Mouse (Mus musculus): ENCODE data around the gene Fbxw4. TPM values are rescaled to one million over a fixed set of nuclear protein-coding genes. Genes with fewer than 3 reads are reported as not detected.
"Not testable (repeated sequence)": the region's sequence is repeated elsewhere in the genome, so short reads cannot be mapped to it uniquely, and the experiment has no call there.

Fbxw4 gene
- total RNA-seq, 2 experiments from 2014 or later, result 28.7 to 33.3 TPM

DNA sequence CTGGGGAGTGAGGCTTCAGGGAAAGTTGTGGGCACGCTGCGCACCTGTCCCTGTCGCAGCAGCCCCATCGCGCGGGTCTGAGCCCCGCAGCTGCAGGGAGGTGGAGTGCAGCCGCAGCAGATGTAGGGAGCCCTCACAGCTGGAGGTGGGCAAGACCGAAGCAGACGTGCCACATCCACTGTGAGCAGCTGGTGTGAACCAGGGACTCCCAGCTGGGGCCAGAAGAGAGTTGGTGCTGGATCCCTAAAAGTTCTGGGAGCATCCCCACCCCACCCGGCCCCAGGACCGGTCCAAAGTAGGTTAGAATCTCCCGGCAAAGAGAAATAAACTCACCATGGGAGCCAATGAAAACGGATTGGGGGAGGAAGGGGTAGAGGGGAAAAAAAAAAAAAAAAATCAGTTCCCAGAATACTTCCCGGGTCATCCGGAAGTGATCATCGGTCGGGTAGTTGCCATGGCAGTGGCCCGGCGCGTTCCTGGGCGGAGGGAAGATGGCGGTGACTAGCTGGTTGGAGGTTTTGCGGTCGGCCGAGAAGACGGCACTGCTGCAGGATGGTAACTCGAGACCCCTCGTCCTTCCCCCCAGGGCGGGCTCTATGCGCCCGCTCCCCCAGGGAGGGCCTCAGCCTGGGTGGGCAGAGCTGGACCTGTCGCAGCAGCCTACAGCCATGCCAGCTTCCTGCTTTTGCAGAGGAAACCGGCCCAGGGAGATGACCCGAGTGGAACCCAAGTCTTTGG is 99.8 kb downstream of the Fbxw4 start, which contains the start of the genes Poll and Gm17018:
Gene Poll (minus strand): TSS at position 379 of the 738 bp plus-strand sequence.
Gene Gm17018 (plus strand): TSS at position 463 of the 738 bp plus-strand sequence.
- intact Hi-C loops (cut with DNase I), result no loop called here
- peak; percentile 85 to 91 for DNase-seq (ENCODE audit: extremely low spot score in 1 of 2, low spot score in 2 of 2)

DNA sequence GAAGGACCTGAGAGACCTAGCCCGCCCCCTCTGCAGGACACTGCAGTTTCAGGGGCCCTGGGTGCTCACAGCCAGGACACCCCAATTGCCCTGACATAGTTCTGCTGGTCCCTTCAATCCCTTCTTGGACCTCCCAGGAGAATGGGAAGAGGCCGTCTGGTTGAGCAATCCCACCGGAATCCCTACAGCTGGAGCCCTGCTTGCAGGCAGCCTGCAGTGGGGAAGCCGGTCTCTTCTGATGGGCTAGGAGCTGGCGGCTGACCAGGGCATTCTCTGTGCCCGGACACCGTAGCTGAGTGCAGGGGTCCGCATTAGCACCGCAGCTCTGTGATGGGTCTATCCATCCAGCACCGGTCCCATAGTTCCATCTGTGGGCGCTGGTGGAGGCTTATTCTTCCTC is 106.0 kb downstream of the Fbxw4 start:
- intact Hi-C loops (cut with DNase I), result no loop called here
- DNase-seq (ENCODE audit: extremely low spot score in 1 of 2, low spot score in 2 of 2), result no peak

DNA sequence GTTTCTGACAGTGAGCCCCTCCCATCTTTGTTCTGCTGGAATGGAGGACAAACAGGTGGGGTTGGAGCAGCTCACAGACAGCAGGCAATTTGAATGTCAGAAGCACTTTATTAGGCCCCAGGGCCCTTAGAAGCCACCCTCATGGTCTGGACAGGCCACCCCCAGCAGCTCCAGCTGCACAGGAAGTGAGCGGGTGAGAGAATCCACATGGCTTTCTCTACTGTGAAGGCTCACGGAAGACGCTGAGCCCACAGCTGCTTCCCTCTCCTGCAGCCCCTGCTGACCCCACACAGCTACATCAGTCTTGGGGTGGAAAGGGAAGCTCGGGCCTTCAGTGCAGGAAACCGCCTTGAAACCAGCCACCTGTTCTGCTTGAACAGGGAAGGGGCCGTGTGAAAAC is 107.9 kb downstream of the Fbxw4 start:
- intact Hi-C loops (cut with DNase I), result no loop called here
- DNase-seq (ENCODE audit: extremely low spot score in 1 of 2, low spot score in 2 of 2), result no peak

DNA sequence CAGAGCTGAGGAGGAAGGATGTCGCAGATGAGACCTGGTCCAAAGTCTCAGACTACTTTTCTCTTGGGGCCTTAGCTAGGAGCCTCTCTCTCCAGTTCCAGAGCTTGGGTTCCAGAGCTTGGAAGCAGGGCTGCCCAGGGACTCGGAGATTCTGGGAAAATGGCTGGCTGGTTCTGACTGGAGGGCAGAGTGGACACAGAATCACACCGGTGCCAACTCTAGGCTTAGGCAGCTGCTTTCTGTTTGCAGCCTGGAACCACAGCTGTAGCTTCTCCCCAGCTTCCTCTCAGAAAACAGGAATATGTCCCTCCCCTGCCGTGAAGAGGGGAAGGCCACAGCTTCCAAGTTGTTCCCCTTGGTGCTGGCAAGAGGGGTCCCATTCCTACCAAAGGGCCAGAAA is 110.2 kb downstream of the Fbxw4 start:
- intact Hi-C loops (cut with DNase I), result loop anchor here (5.0 to 10.0 kb wide), 2 partner anchors 113 to 245 kb away; no protein-coding TSS in a partner anchor
- no peak for DNase-seq (ENCODE audit: extremely low spot score in 1 of 2, low spot score in 2 of 2)

DNA sequence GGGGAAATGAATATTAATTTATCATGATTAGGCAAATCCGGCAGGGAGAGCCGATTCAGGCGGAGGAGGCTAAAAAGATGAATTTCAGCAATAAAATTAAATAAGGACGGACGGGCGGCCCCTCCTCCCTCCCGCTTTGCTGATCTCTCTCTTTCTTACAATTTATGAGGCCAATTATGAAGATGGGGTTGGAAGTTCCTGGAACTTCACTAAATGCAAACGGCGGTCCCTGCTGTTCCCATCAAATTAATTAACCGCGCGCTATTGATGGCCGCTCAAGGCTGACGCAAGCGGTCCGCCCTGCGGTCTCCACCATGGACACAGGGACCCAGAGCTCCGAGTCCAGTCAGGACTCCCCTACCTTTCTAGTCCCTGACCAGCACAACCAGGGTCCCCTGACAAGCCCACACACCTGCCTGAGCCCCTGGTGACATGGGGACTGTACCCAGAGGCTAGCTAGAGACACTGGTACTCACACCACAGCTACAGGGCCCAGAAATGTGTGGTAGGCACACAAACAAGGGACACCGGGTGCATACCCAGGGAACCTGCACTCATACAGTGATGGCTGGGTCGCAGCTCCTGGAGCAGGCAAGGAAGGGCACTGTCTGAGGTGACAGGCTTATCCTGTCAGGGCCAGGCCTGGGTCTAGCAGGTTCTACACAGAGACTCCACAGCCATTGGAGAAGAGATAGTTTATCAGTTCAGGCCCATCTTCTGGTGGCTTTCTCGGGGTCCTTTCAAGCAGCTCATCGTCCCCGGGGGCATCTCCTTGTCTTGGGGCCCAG is 110.8 kb downstream of the Fbxw4 start:
- no peak for DNase-seq (ENCODE audit: extremely low spot score in 1 of 2, low spot score in 2 of 2)
- intact Hi-C loops (cut with DNase I), result loop anchor here (5.0 to 10.0 kb wide), 2 partner anchors 112 to 245 kb away; no protein-coding TSS in a partner anchor

DNA sequence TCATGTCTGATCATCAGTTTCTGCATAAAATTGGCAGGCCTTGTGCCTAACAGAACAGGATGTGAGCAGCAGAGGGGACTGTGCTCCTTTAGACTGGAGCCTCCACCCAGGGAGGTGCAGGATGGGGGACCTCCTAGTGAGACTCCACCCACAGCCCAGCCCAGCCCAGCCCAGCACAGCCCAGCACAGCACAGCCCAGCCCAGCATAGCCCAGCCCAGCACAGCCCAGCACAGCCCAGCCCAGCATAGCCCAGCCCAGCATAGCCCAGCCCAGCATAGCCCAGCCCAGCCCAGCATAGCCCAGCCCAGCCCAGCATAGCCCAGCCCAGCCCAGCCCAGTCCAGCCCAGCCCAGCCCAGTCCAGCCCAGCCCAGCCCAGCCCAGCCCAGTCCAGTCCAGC is 111.9 kb downstream of the Fbxw4 start:
- DNase-seq (ENCODE audit: extremely low spot score in 1 of 2, low spot score in 2 of 2), result not testable (repeated sequence)
- intact Hi-C loops (cut with DNase I), result loop anchor here (5.0 to 10.0 kb wide), 2 partner anchors 111 to 243 kb away; no protein-coding TSS in a partner anchor

DNA sequence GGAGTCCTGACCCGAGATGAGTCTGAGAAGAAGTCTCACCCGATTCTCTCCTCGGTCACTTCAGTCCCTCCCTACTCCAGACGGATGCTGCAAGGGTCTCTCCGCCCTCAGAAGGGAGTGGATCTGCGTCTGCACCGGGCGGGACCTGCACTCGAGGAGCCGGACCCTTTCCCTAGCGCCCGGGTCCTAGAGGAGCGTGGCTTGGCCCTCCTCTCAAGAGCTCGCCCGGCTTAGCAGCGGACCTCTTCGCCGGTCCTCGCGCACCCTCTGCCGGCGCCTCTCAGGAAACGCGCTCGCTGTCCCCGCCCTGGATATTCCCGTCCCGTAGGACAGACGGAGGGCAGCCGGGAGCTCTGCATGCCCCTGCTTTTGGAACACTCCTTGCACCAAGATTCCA is 115.2 kb downstream of the Fbxw4 start:
- intact Hi-C loops (cut with DNase I), result loop anchor here (1.0 to 10.0 kb wide), 4 partner anchors 58 to 324 kb away; no protein-coding TSS in a partner anchor
- peak; percentile 59 to 87 for DNase-seq (ENCODE audit: extremely low spot score in 1 of 2, low spot score in 2 of 2)

DNA sequence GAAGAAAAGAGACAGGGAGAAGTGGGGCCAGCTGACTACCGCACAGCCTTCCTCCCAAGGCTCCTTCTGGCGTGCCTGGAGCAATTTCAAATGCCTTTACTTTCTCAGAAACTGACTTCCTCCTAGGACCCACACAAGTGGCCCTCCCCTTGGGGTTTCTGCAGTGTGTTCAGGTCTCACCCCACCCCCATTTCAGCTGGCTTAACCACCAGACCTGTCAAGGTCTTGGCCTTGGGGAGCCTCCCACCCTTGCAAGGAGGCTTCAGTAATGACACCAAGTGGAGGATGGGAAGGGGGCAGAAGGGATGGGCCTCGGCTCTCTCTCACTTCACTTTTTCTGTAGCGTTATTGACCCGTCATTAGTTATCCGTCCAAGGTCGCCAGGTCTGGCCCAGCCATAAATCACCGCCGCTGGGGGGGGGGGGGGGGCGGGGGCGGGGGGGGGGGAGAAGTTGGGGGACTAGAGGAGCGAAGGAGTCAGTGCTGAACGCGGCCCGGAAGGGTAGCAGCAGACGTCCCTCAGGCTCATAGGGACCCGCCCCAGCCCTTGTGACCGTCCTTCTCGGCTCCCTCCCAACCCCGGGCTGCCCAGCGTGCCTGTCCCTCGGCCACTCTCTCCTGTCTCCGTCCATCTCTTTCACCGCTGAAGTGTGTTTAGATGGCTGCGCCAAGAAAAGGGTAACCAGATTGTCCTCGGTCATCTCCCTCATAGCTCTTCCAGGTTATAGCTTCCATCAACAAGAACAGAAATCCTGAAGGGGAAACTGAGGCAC is 115.8 kb downstream of the Fbxw4 start:
- intact Hi-C loops (cut with DNase I), result loop anchor here (1.0 to 10.0 kb wide), 3 partner anchors 57 to 323 kb away; no protein-coding TSS in a partner anchor
- no peak for DNase-seq (ENCODE audit: extremely low spot score in 1 of 2, low spot score in 2 of 2)

DNA sequence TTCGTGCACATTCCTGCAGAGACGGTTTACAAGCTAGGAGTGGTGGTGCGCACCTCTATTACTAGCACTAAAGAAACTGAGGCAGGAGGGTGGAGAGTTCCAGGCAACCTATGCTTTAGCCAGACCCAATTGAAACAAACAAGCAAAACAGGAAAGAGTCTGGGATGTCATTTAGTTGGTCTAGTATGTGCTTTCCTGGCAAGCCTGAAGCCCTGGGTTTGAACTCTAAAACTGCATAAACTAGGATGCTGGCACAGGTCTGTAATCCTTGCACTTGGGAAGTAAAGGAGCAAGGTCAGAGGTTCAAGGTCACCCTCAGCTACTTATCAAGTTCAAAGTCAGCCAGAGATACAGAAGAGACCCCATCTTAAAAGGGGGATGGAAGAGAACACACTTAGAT is 118.1 kb downstream of the Fbxw4 start:
- intact Hi-C loops (cut with DNase I), result loop anchor here (5.0 to 10.0 kb wide), 2 partner anchors 55 to 237 kb away; no protein-coding TSS in a partner anchor
- no peak for DNase-seq (ENCODE audit: extremely low spot score in 1 of 2, low spot score in 2 of 2)

DNA sequence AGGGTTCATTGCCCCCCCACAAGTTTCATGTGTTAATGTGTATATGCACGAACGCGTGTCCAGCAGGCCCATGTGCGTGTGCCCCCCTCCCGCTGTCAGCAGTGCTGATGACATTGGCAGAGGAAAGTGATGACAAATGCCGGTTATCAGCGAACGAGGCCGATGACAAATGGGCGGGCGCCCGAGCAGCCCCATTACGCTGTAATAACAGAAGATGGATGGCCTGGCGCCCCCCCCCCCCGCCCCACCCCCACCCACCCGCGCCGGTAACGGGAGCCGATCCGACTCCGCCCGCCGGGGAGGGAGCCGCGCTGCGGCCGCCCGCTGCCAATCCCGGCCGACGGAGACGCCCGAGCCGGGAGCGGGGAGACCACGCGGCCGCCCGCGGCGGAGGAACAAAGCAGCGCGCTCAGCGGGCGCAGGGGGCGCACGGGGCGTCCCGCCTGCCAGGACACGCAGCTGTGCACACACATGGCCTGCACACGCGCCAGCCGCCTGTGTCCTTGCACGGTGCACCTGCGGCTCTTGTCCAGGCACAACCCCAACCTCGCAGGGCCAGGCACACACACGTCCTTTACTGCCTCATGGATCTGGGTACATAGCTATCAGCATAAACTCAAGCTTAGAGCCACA is 118.6 kb downstream of the Fbxw4 start:
- peak in 1 of 2 experiments; percentile 82 for DNase-seq (ENCODE audit: extremely low spot score in 1 of 2, low spot score in 2 of 2)

DNA sequence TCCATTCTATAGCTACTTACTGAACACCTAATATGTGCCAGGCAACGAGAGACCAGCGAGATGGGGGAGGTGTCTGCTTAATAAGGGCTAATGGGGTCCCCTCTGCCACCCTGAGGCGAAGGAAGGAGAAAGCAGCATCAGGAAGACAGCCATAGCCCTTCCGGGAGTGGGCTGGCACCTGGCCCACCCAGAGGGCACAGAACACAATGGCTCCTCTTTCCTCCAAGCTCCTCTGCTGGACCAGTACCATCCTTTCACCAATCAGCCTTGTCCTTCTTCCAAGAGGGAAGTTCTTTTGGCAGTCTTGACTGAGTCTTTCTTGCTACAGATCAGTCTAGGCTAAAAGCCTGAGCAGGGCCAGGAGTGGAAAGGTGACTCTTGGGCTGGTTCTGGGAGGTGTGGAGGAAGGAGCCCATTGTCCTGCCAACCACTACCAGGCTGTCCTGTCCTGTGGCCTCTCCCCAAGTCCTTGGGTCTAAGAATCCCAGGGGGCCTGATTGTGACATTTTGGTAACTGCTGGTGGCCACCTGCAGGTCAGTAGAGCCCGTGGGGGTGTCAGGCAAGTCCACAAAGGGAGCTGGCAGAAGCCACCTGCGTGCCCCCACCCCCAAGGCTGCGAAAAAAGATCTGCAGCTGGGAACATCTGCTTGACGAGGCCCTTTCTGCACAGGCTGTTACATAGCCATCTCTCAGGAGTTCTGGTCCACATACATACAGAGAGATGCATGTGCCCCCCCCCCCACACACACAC is 119.3 kb downstream of the Fbxw4 start:
- DNase-seq (ENCODE audit: extremely low spot score in 1 of 2, low spot score in 2 of 2), result peak; percentile 43 to 64
- intact Hi-C loops (cut with DNase I), result loop anchor here (5.0 to 10.0 kb wide), 2 partner anchors 54 to 236 kb away; no protein-coding TSS in a partner anchor

More for the DNA sequence above, 118.6 kb downstream of the Fbxw4 start:
- intact Hi-C loops (cut with DNase I), result loop anchor here (5.0 to 10.0 kb wide), 2 partner anchors 54 to 237 kb away; no protein-coding TSS in a partner anchor

DNA sequence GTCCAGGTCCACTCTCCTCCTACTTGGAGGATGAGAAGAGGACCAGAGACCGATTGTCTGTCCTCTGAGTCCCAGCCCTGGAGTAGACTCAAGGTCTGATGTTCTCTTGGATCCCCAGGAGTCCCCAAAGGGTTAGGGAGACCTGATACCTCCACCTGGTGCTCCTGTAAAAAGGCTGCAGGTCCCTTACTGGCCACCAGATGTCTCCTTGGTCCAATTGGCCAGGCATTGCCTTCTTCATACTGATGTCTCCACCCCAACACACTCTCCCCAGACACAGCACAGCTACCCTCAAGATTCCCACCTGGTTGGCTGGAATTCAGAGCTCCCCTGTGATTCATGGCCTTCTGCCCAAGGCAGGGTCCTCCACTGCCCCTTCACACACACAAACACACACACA is 122.6 kb downstream of the Fbxw4 start:
- intact Hi-C loops (cut with DNase I), result no loop called here
- peak in 1 of 2 experiments; percentile 52 for DNase-seq (ENCODE audit: extremely low spot score in 1 of 2, low spot score in 2 of 2)

DNA sequence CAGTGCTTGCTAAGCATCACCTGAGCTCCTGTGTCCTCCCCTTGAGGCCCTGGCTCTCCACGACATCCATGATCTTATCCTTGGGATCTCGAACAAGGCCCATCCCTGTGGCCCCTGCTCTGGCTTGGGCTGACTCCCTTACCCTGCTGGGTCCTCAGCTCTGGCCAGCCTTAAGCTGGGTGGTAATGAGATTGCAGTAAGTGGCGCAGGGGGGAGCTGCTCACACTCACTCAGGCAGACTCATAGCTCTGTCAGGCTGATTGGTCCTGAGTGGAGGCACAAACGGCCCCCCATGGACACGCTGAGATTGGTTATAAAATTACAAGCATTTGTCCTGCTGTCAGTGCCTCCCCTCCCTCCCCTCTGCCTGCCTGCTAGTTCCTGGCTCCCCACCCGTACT is 124.2 kb downstream of the Fbxw4 start:
- intact Hi-C loops (cut with DNase I), result no loop called here
- no peak for DNase-seq (ENCODE audit: extremely low spot score in 1 of 2, low spot score in 2 of 2)

DNA sequence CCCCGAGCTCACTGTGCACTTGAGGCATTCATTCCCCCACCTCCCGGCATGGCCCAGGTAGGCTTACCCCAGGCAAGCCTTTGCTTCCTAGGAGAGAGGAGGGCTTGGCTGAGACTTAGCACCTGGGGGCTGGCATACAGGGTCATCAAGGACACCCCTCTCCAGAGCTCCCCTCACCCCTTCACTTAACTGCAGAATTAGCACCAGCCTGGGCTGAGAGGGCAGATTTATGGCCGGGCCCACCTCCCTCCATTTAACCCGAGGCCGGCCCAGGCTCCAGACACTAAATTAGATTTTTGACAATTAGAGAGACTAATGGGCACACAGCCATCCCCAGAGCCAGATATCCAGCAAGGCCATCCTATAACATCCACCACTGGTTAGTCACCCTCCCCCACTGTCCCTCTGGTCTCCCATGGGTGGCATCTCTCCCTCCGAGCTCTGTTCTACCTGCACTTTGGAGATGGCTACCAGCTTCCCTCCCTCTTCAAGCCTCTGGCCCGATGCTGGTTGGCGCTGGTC is 124.8 kb downstream of the Fbxw4 start:
- DNase-seq (ENCODE audit: extremely low spot score in 1 of 2, low spot score in 2 of 2), result no peak
- intact Hi-C loops (cut with DNase I), result no loop called here

DNA sequence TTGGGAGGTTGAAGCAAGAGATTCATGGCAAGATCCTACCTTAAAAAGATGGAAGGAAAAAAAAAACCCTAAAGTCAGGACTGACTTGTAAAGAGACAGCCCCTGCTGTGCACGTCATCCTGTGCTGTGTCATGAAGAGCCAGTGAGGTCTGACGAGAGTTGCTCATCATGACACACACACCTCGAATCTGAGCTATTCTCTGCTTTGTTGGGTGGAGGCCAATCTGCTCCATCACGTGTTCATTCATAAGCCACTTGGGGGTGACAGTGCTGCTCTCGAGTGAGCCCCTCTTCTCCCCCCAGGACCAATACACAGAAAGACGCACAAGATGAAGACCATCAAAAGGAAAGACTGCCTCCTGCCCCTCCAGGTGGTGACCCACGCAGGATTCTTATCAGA is 126.5 kb downstream of the Fbxw4 start:
- DNase-seq (ENCODE audit: extremely low spot score in 1 of 2, low spot score in 2 of 2), result no peak
- intact Hi-C loops (cut with DNase I), result no loop called here

DNA sequence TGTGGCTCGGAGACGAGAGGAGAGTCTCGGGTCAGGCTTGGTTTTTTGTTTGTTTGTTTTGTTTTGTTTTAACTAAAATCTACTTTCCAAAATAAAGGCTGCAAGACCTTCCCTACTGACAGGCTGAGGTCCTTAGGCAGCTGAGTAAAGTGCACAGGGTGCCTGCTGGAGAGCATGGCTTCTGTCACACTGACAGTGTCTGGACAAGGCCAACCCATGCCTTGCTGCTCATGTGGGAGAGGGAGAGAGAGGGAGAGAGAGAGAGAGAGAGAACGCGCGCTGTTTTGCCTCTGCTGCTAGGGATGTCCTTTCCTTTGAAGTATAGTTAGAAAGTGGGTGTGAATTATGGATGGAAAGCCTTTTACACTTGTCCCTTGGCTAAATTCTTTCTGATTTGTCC is 128.6 kb downstream of the Fbxw4 start:
- DNase-seq (ENCODE audit: extremely low spot score in 1 of 2, low spot score in 2 of 2), result no peak
- intact Hi-C loops (cut with DNase I), result no loop called here

DNA sequence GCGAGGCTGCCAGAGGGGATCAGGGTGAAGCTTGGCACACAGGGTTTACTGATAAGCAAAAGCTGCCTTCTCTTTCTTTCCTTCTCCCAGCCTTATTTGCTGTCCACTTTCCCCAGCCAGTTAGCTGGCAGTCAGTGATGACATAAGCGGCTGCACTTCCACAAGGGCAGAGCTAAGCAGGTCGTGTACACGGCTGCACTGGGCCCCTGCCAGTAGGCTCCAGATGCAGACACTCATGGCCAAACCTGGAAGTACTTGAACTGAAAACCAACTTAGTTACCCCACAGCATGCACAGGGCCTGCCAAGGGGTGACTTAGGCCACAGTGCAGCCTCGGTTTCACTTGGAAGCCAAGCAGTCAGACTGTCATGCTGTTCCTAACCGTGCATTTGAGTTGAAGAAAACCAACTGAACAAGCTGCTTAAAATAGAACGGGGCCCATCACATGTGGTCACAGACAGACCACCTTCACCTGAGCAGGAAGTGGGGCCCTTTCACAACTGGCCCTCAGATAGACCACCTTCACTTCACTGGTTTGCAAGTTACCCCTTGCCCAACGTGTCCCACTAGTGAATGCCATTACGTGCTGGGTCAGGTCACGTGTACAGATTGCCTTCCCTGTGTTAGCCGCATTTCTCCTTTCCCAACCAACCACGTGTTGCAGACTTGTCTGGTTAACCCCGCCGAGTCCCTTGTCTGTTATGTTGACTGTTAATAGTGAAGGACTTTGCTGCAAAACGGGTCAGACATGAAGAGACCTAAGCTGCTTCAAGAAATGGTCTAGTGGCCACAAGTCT is 129.7 kb downstream of the Fbxw4 start:
- intact Hi-C loops (cut with DNase I), result no loop called here

More for the DNA sequence above, 129.7 kb downstream of the Fbxw4 start:
- DNase-seq (ENCODE audit: extremely low spot score in 1 of 2, low spot score in 2 of 2), result no peak

Measured in left cerebral cortex, postnatal 10 days (tissue).